Mouse (Mus musculus) ES-Bruce4 (cell line): ENCODE results near the gene Slc35d3. TPM values are rescaled to one million over a fixed set of nuclear protein-coding genes. Genes with fewer than 3 reads are reported as not detected.
A peak's percentile ranks its signal among the peaks of the same experiment; 100 is the strongest.

ENCODE experiments used
- H3K27ac ChIP-seq: 2 replicates; pipeline ENCODE4 v1.5.1; 2012; ENCODE audit warnings: low read length, inconsistent platforms; ENCODE audit not compliant: insufficient read depth
- H3K27me3 ChIP-seq: 2 replicates; pipeline ENCODE4 v1.6.1; 2012; ENCODE audit warnings: mild to moderate bottlenecking, low read length, inconsistent platforms; ENCODE audit not compliant: control insufficient read depth, poor library complexity, insufficient read depth, severe bottlenecking
- H3K36me3 ChIP-seq: 2 replicates; pipeline ENCODE4 v1.6.1; 2012; ENCODE audit warnings: inconsistent platforms, mild to moderate bottlenecking, low read length, moderate library complexity; ENCODE audit not compliant: control insufficient read depth, poor library complexity, insufficient read depth, severe bottlenecking
- H3K4me1 ChIP-seq: one replicate; pipeline ENCODE4 v1.8.1; 2011; ENCODE audit warnings: low read length; ENCODE audit not compliant: control insufficient read depth, insufficient read depth
- H3K4me3 ChIP-seq: 2 replicates; pipeline ENCODE4 v1.5.1; 2011; ENCODE audit warnings: low read depth, mild to moderate bottlenecking, low read length
- H3K9ac ChIP-seq: 2 replicates; pipeline ENCODE4 v1.6.1; 2012; ENCODE audit warnings: low read depth, mild to moderate bottlenecking, inconsistent platforms; ENCODE audit not compliant: poor library complexity, severe bottlenecking
- H3K9me3 ChIP-seq: replicated peaks from 2 replicates; pipeline ENCODE4 v1.6.1; 2012; ENCODE audit warnings: mild to moderate bottlenecking, low read length, inconsistent platforms; ENCODE audit not compliant: control insufficient read depth, poor library complexity, insufficient read depth, severe bottlenecking
- CTCF ChIP-seq: IDR thresholded peaks from one replicate; pipeline ENCODE4 v1.8.1; 2011; ENCODE audit warnings: low read depth, low read length
- EP300 ChIP-seq: IDR thresholded peaks from 2 replicates; pipeline ENCODE4 v1.6.1; 2011; ENCODE audit warnings: low read depth, low read length; ENCODE audit not compliant: insufficient read depth
- POLR2A ChIP-seq: IDR thresholded peaks from one replicate; pipeline ENCODE4 v1.8.1; 2011; ENCODE audit warnings: low read length; ENCODE audit not compliant: insufficient read depth
- polyA plus RNA-seq: library from polyadenylated mRNA; stranded (reverse); fragments of >200 nt; gene quantifications from 2 replicates; pipeline ENCODE4 v1.2.4, GENCODE M21; 2011; ENCODE audit warnings: low read depth; ENCODE audit not compliant: missing spikeins, insufficient read depth, insufficient read length

The Slc35d3 gene
- polyA plus RNA-seq, 1 experiment = not detected

- Histone ChIP-seq H3K4me3 (no peak overlapping the region), H3K4me1 (no peaks in the 10 kb centered on the region), H3K27ac (no peak overlapping the region), H3K27me3 (no peaks in the 10 kb centered on the region), H3K36me3 (no peaks in the 10 kb centered on the region), H3K9ac (no peak overlapping the region), H3K9me3 (no peaks in the 10 kb centered on the region)
- no peak for TF ChIP-seq EP300
- no peak for TF ChIP-seq CTCF
- TF ChIP-seq POLR2A = no peak
These were observed 25.4 kb upstream of the Slc35d3 start for GRCm38 (mm10) chr10:19876669-19877068.

- TF ChIP-seq POLR2A (no peak), EP300 (no peak), CTCF (no peak)
- no peaks in the 10 kb centered on the region for H3K4me1 ChIP-seq
- no peak overlapping the region for H3K27ac ChIP-seq
- H3K9ac ChIP-seq = no peak overlapping the region
- H3K9me3 ChIP-seq = no peaks in the 10 kb centered on the region
- no peaks in the 10 kb centered on the region for H3K27me3 ChIP-seq
- H3K4me3 ChIP-seq = no peak overlapping the region
- H3K36me3 ChIP-seq = no peaks in the 10 kb centered on the region
These were observed 24.1 kb upstream of the Slc35d3 start for GRCm38 (mm10) chr10:19875346-19875745.

- no peak overlapping the region for H3K4me3 ChIP-seq
- H3K27me3 ChIP-seq = peaks cover 13% of the 10 kb centered on the region
- H3K27ac ChIP-seq = no peak overlapping the region
- H3K9me3 ChIP-seq = no peaks in the 10 kb centered on the region
- no peak overlapping the region for H3K9ac ChIP-seq
- H3K36me3 ChIP-seq = no peaks in the 10 kb centered on the region
- TF ChIP-seq CTCF (no peak), POLR2A (no peak), EP300 (no peak)
- H3K4me1 ChIP-seq = no peaks in the 10 kb centered on the region
These were observed 4.5 kb upstream of the Slc35d3 start for GRCm38 (mm10) chr10:19855597-19856306.

GRCm38 (mm10) chr10:19853609-19854008, 2.4 kb upstream of the Slc35d3 start:
- Histone ChIP-seq H3K9me3 (no peaks in the 10 kb centered on the region), H3K4me1 (no peaks in the 10 kb centered on the region), H3K9ac (no peak overlapping the region), H3K4me3 (no peak overlapping the region), H3K27me3 (peaks cover 15% of the 10 kb centered on the region), H3K36me3 (no peaks in the 10 kb centered on the region), H3K27ac (no peak overlapping the region)
- TF ChIP-seq POLR2A (no peak), EP300 (no peak), CTCF (no peak)

- no peak overlapping the region for H3K27ac ChIP-seq
- H3K36me3 ChIP-seq = no peaks in the 10 kb centered on the region
- H3K9ac ChIP-seq = no peak overlapping the region
- H3K4me1 ChIP-seq = no peaks in the 10 kb centered on the region
- H3K27me3 ChIP-seq = peaks cover 15% of the 10 kb centered on the region
- H3K9me3 ChIP-seq = no peaks in the 10 kb centered on the region
- TF ChIP-seq POLR2A = no peak
- no peak for TF ChIP-seq CTCF
- no peak for TF ChIP-seq EP300
- H3K4me3 ChIP-seq = no peak overlapping the region
These were observed 1.5 kb upstream of the Slc35d3 start for GRCm38 (mm10) chr10:19852776-19853175.

- H3K27me3 ChIP-seq = peaks cover 15% of the 10 kb centered on the region
- H3K9ac ChIP-seq = peak overlapping the region; percentile 24
- H3K4me3 ChIP-seq = peak overlapping the region; percentile 76
- H3K36me3 ChIP-seq = no peaks in the 10 kb centered on the region
- TF ChIP-seq POLR2A = no peak
- no peak for TF ChIP-seq EP300
- TF ChIP-seq CTCF = no peak
- no peak overlapping the region for H3K27ac ChIP-seq
- no peaks in the 10 kb centered on the region for H3K4me1 ChIP-seq
- H3K9me3 ChIP-seq = no peaks in the 10 kb centered on the region
These were observed 688 bp downstream of the Slc35d3 start for GRCm38 (mm10) chr10:19850544-19850997.
